Mouse (Mus musculus) frontal cortex, postnatal 36 days (tissue): ENCODE data around the gene Prkcg.
A peak's percentile ranks its signal among the peaks of the same experiment; 100 is the strongest.

ENCODE experiments used
- DNase-seq, 2 experiments: peaks; one replicate each; pipeline ENCODE4 v3.0.0; 2022; ENCODE audit warnings: low spot score in 2 of 2

Prkcg gene

DNA sequence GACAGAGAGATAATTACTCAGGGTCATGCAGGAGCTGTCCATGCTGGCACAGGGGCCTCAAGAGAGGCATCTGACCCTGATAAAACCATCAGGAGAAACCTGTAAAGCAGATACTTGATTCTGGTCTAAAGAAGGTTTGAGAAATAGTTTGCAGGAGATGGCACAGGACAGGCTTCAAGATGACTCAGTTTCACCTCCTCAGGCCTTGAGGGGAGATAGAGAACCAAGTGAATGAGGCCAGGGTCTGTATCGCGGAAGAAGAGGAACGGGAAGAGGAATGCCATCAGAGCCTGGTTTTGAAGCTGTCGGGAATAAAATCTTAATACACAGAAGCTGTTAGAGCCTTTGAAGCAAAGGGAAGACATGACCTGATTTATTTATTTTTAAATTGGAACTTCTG lies 28.7 kb downstream of the Prkcg start:
- no peak for DNase-seq

DNA sequence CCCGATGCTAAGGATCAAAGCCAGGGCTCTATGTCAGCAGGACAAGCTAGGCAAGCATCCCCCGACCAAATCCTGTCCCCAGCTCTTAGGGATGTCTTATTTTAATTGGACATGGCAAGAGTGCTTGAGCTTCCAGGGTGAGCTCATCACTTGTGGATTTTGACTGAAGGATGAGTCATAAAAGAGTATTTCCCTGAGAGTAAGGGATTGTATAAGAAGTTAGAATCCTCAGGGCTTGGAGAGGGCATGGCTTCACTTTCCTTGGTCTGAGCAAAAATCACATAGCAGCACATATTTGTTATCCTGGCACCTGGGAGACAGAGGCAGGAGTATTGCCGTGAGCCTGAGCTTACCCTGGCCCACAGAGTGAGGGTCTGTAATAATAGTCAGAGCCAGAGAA lies 31.9 kb downstream of the Prkcg start:
- no peak for DNase-seq

DNA sequence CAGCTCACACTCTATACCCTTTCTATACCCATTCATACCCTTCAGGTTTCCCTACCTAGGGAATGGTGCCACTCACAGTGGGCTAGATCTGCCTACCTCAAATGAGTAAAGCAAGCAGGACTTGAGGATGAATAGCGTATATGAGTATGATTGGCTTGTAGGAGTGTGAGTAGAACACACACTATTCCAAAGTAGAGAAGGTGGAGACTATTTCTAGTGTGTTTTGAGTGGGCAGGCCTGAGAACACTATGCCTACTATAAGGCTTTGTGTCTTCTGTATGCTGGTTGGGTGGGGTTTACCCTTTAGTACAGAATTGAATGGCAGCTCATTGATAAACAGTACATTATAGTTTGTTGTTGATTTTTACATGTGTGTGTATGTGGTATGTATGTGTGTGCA lies 34.8 kb downstream of the Prkcg start:
- no peak for DNase-seq

DNA sequence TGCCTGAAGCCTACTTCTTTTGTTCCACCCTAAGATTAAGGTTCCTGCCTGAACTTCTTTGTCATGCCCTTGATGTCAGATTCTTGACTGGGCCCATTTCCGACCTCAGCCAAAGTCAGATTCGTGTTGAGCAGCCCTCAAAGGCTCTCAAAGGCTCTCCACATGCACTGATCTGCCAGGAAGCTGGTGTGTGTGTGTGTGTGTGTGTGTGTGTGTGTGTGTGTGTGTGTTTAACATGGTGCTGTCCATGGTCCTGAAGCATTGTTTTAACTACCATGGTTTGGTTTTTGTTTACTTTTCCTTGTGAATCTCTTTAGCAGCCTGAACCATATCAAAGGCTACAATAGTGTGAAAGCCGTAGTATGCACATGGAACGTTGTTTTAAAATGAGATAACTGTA lies 39.0 kb downstream of the Prkcg start:
- no peak for DNase-seq

DNA sequence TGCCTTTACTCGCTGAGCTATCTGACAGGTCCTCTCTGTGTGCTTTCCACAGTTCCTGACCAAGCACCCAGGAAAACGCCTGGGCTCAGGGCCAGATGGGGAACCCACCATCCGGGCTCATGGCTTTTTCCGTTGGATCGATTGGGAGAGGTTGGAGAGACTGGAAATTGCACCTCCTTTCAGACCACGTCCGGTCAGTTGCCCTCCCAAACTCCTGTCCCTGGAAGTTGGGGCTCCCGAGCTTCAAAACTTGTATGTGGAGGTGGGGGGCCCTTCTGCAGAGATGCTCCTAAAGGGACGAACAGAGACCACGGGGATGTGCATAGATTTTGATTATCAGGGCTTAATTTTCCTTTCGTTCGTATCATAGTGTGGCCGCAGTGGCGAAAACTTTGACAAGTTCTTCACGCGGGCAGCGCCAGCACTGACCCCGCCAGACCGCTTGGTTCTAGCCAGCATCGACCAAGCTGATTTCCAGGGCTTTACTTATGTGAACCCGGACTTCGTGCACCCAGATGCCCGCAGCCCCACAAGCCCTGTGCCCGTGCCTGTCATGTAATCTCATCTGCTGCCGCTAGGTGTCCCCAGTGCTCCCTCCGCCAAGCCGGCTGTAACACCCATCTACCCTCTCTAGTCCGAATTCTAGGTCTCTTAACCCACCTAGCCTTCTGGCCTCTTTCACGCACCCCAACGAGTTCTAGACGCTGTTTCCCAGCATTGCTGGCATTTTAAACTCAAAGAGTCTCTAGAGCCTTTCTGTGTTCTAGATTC lies 41.0 kb downstream of the Prkcg start:
- peak; percentile 88 to 89 for DNase-seq

DNA sequence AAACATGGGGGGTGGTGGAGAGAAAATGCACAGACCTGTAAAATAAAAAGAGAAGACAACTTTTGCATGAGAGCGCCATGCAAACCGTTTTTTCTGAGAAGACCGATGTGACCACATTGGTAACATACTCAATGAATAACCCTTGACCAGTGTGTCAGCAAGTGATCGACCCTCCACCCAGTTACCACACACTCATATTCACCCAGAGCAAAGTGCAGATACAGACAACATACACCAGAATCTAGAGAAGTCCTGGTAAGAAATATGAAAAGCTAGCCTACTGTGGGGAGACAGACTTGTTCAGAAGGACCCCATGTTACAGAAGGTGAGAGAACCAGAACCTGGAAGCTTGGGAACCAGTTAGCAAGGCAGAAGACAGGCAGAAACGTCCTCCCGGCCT lies 42.2 kb downstream of the Prkcg start:
- DNase-seq = peak in 1 of 2 experiments; percentile 23

DNA sequence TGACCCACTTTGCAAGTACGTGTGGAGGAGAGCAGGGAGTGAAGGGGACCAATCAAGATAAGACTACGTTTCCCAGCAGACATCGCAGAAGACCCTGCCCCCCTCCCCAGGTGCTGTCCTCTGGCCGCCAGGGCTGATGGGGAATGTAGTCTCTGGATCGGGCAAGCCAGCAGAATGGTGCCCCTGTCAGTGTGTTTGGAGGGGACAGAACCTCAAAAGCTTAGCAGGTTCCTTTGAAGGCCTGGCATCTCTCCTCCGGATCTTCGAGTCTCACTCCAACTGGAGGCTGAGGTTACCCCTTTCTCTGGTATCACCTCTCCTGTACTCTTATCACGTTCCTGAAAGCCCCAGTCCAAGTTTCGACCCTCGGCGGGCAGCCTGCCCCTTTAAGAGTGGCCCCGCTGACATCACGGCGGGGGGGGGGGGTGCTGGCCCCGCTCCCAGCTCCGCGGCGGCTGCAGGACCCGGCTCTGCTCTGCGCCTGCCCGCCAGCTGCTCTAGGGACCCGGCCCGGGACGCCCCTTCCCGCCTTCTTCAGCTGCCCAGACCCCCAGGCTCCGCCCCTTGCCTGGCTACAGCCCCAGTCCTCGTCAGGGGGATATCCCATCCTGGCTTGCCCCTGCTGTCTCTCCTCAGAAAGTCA lies 42.7 kb downstream of the Prkcg start:
- DNase-seq = peak; percentile 84 to 92

DNA sequence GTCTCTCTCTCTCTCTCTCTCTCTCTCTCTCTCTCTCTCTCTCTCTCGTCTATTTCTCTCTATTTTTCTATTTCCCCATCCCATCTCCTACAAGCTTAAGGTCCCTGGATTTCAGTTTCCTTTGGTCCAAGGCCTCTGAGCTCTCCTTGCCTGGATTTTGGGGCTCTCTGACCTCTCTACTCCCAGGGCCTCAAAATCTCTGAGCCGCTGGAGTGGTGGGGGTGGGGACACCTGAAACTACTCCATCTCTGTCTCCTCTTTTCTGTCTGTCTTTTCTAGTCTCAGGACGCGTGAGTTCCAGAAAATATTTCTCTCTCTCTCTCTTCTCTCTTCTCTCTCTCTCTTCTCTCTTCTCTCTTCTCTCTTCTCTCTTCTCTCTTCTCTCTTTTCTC lies 43.2 kb downstream of the Prkcg start:
- DNase-seq = no peak

DNA sequence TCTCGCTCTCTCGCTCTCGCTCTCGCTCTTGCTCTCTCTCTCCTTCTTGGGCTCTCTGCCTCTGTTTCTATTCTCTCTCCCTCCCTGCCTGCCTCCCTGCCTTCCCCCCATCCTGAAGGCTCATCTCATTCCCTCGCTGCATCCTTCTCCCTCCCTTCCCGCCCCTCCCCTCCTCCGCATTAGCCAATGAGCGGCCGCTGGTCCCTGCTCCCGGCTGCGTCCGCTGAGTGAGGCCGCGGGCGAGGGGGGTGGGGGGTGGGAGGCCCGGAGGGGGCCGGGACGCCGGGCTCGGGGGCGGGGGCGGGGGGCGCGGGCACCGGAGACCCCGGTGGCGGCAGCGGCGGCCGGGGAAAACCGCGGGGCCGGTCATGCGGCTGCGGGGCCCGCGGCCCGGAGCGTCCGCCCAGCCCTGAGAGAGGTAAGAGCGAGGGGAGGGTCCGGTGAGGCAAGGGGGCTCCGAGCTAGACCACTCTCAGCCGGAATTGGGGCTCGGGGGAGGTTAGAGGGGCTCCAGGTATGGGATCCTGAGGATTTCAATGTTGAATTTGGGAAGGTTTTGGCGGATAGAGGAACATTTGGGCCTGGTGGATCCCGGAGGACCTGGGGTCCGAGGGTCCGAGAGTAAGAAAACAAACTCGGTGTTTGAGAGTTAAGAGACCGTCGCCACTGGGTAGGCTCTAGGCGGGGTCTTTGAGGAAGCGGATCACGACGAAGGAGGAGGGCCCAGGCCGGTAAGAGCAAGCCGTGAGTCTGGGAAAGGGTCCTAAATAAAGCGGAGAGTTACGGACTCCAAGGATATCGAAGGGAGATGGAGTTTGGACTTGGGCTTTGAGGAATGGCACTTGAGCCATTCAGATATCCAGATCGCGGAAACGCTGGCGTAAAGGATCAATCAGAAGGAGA lies 43.9 kb downstream of the Prkcg start, which contains the start of gene Cacng7:
Gene Cacng7 (plus strand): TSS at position 337 of the 903 bp plus-strand sequence.
- DNase-seq = peak; percentile 49 to 51

DNA sequence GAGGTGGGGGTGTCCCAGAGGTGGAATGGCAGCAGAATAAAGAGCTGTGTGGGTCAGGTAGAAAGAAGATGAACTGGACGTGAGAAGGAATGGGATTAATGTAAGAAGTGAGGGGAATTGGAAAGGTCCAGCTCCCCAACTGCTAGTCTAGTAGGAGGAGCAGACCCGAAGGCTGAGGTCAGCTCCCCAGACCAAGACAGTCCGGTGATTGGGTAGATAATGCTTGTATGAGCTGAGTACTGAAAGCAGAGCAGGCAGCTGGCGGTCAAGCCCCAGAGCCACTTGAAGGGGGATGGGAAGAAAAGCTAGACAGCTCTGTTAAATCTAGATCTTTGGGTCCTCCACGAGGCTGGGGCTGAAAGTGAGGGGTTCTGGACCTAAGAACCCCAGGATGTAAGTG lies 44.6 kb downstream of the Prkcg start:
- no peak for DNase-seq

DNA sequence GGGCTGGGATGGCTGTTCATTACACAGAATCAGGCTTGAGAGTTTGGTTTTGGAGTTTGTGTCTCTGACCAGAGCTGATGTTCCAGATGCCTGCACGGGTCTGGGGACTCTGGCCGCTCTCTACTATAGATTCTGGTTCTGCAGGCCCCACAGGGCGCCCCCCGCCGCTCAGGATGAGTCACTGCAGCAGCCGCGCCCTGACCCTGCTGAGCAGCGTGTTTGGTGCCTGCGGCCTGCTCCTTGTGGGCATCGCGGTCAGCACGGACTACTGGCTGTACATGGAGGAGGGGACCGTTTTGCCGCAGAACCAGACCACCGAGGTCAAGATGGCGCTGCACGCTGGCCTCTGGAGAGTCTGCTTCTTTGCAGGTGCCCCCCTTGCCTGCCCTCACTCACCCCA lies 47.4 kb downstream of the Prkcg start:
- DNase-seq = no peak

DNA sequence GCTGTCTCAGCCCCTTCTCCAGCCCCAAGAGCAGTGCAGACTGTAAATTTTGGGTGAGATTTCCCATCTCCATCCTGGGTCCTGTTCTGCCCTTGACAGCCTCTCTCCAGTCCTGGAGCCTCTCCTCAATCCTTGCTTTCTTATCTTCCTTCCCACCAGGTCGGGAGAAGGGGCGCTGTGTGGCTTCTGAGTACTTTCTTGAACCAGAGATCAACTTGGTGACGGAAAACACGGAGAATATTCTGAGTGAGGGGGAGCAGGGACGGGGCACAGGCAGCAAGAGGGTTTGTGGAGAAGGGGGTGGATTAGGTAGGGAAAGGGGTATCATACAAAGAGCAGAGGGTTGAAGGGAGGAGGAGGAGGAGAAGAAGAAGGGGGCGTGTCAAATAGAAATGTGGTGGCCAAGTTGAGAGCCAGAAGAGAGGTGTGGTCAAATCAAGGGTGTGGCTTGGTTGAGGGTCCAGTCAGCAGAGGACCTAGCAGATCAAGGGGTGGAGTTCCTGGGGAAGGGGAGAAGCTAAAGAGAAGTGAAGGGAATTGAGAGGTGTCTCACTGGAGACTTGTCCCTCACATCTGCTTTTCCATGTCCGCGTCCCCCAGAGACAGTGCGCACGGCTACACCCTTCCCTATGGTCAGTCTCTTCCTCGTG lies 49.4 kb downstream of the Prkcg start:
- no peak for DNase-seq

DNA sequence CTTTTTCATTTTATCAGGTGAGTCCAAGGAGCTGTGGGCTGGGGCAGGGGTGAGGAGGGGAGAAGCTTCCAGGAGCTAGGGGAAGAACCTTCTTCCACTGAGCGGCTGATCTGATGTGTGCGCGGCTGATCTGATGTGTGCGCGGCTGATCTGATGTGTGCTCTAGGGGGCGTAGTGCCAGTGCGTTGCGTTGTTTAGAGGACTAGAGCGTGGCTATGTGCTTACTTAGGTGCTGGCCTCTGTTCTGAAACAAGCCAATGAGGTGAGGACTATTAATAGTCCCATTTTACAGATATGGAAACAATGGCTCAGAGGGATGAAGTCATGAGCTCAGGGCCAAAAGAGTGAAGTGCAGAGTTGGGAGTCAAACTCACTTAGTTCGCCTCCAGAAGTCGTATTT lies 50.0 kb downstream of the Prkcg start:
- no peak for DNase-seq

DNA sequence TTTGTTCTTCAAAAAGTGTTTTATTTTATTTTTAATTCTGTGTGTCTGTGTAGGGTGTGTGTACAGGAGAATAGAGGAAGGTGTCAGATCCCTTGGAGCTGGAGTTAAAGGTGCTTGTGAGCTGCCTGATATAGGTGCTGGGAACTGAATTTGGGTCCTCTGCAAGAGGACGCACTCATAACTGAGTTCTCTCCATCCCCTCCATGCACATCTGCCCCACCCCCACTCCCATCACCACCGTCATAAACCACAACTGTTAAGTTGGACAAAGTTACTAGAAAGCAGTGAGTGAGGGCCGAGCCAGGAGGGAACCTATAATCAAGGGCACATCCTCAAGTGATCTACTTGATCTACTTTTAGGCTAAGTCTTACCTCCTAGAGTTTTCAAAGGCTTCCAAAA lies 54.9 kb downstream of the Prkcg start:
- DNase-seq = no peak

DNA sequence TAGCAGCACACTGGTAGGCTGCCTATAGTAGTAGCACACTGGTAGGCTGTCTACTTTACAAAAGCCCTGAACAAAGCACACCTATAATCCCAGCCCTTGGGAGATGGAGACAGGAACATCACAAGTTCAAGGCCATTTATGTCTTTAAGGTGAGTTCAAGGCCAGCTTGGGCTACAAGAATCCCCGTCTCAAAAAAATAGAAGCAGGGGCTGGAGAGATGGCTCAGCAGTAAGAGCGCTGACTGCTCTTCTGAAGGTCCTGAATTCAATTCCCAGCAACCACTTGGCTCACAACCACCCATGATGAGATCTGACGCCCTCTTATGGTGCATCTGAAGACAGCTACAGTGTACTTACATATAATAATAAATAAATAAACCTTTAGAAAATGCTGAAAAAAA lies 56.3 kb downstream of the Prkcg start:
- DNase-seq = no peak

DNA sequence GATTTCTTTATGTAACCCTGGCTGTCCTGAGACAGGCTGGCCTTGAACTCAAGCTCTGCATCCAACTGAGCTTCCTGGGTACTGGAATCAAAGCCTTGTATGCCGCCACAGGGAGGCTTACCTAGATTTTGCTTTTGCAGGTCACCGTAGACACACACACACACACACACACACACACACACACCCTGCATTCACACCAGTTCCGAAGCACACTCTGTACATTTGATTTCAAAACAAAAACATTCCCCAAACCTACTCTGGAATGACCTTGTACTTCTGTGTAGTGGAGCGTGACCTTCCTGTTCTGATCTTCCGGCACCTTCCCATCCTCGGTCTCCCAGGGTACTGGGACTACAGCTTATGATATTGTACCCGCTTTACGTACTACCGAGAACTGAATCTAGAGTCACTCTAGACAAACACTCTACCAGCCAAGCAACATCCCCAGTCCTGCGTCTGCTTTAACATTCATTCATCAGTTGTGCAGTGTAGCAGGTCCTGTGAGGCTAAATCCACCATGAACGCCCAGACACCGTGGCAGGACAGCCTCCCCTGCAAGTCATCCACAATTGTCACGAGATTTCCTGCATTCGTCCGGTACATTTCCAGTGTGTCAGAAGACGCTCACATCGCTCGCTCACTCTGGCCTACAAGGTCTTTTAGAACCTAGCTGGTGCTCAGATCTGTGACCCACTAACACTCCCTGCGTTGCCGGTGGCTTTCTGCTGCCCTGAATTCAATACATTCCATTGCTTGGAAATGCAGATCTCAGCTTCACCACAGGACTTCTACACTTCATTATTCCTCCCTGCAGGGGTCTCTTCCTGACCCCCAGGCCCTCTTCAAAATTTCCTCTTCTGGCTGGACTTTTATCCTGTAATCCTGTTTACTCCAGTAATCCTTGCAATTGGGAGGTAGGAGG lies 58.6 kb downstream of the Prkcg start:
- no peak for DNase-seq

DNA sequence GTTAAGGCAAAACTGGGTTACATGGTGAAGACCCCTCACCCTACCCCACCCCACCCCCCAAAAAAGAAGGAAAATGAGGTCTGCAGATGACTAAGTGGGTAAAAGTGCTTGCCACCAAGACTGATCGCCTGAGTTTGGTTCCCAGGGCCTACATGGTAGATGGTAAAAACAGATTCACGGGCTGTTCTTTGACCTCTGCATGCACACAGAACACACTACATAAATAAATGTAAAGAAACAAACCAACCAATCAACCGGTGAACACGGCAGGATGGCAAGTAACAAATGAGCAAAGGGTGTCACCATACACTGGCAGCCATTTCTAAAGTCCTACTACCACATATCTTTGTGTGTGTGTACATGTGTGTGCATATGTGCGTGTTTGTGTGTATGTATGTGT lies 59.3 kb downstream of the Prkcg start:
- DNase-seq = no peak

DNA sequence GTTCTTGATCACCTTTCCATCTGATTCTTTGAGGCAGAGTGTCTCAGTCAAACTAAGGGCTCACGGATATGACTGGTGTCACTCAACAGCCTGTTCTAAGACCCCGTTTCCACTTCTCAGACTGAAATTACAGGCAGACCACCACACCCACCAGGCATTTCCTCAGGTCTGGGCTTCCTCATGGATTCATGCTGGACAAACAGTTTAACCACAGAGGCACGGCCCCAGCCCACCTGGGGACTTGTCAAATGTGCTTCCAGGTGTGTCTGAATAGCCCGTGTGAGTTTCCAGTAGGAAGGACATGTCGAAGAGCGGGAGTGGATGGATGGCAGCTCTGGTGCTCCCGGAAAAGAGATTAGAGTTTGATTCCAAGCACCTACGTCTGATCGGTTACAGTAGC lies 60.8 kb downstream of the Prkcg start:
- no peak for DNase-seq

DNA sequence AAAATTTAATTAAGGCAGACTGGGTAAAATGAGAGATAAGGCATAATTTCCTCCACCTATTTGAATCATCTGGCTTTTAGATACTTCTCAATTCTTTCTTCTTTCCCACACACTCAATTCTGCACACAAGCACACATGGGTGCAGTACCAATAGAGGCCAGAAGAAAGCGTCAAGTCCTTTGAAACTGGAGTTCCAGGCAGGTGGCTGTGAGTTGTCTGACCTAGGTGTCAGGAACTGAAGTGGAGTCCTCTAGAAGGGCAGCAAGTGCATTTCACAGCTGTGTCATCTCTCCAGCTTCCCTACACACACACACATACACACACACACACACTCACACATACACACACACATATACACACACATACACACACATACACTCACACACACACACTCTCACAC lies 62.6 kb downstream of the Prkcg start:
- no peak for DNase-seq

DNA sequence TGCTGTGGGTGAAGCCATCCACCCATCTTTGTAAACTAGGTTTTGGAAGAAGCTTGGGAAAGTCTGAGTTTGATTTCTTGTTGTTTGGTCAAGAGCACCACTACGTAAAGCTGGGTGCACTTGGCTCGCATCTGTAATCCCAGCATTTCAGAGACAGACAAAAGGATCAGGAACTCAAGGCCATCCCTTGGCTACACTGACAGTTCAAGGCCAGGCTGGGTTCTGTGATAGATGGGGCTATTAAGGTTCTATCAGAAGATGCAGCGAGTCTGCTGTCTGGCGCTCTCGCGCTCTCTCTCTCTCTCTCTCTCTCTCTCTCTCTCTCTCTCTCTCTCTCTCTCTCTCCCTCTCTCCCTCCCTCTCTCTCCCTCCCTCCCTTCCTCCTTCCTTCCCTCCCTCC lies 65.9 kb downstream of the Prkcg start:
- DNase-seq = no peak

DNA sequence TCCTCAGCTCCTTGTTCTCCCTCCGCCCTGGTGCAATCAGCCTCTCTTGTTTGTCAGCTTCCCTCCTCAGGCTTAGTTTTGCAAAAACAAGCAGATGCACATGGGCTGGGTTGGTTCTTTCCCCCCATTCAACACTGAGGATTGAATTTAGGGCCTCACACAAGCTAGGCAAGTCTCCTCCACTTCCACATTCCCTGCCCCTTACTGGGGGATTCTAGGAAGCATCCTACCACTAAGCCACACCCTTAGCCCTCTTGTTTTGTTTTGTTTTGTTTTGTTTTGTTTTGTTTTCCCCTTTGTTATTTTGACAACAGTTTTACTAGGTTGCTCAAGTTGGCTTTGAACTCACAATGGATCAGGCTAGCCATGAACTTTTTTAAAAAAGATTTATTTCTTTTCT lies 71.7 kb downstream of the Prkcg start:
- DNase-seq = no peak
